ENCODE assay signal across 8 mouse cellular contexts in the genomic region with DNA sequence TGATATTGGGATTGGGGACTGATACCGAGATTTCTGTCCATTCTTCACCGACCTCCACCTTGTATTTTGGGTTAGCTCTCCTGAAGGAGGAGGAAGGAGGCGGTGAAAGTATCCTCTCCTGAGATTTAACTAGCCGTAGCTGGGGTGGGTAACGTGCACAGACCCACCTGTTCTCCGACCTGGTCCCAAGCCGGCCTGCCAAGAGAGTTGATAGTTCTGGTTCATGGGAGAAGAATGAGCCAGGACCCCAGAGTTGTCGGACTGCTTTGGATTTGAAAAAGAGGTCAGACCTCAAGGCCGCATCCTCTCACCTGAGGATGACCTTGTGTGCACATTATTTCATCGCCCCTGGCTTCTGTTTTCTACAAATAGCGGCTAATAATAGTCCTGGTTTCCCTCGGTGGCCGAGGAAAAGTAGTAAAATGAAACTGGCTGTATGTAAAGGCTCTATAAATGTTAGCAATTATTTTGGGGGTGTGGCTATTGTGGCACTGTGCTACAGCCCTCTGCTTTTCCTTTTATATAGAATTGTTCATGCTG. TPM values are rescaled to one million over a fixed set of nuclear protein-coding genes. Genes with fewer than 3 reads are reported as not detected.
A peak's percentile ranks its signal among the peaks of the same experiment; 100 is the strongest.
DNase-seq lines count a peak whose midpoint lies in the region; ATAC-seq and TF ChIP-seq lines count a peak whose summit lies in the region.

No protein-coding gene starts in this region.

- H3K36me3 ChIP-seq in heart, adult 2 months (ENCODE audit: control insufficient read depth, insufficient read depth, low read length): peaks cover 44% of the 10 kb centered on the region
- H3K36me3 ChIP-seq in E14TG2a.4 (ENCODE audit: insufficient read depth, low read length): peaks cover 28% of the 10 kb centered on the region
- no peaks in the 10 kb centered on the region for H3K36me3 ChIP-seq in embryonic facial prominence, embryonic 11.5 days (replicated peaks; ENCODE audit: control insufficient read depth, insufficient read depth, low read depth, low read length)
- peaks cover under 1% of the 10 kb centered on the region; the same call in 1 of the 2 replicates for H3K36me3 ChIP-seq in hindbrain, embryonic 16.5 days (ENCODE audit: control insufficient read depth, insufficient read depth, low read length)
- no peaks in the 10 kb centered on the region for H3K36me3 ChIP-seq in lung, postnatal 0 days (ENCODE audit: insufficient read depth, low read length)

- peaks cover 7% of the 10 kb centered on the region; the same call in 1 of the 2 replicates for H3K9me3 ChIP-seq in E14TG2a.4 (ENCODE audit: low read length)
- H3K9me3 ChIP-seq in embryonic facial prominence, embryonic 11.5 days (replicated peaks; ENCODE audit: control insufficient read depth, low read length): no peaks in the 10 kb centered on the region
- H3K9me3 ChIP-seq in hindbrain, embryonic 16.5 days (ENCODE audit: control insufficient read depth, low read length): no peaks in the 10 kb centered on the region
- no peaks in the 10 kb centered on the region for H3K9me3 ChIP-seq in lung, postnatal 0 days (ENCODE audit: low read length)

- under 1% methylated on average over 13 of the region's 13 CpGs for WGBS in heart, adult 2 months
- 2% methylated on average over 13 of the region's 13 CpGs for WGBS in embryonic facial prominence, embryonic 11.5 days
- under 1% methylated on average over 13 of the region's 13 CpGs for WGBS in hindbrain, embryonic 16.5 days
- WGBS in lung, postnatal 0 days: under 1% methylated on average over 13 of the region's 13 CpGs

- H3K27ac ChIP-seq in heart, adult 2 months: peak overlapping the region; percentile 99
- peak overlapping the region; percentile 89 for H3K27ac ChIP-seq in embryonic facial prominence, embryonic 11.5 days (replicated peaks; ENCODE audit: low read depth, low read length)
- peak overlapping the region; percentile 98 for H3K27ac ChIP-seq in hindbrain, embryonic 16.5 days (ENCODE audit: low read depth, low read length)
- peak overlapping the region; percentile 95 for H3K27ac ChIP-seq in lung, postnatal 0 days (ENCODE audit: low read length)

- peak overlapping the region; percentile 83 for H3K4me3 ChIP-seq in heart, adult 2 months
- peak overlapping the region; percentile 91 for H3K4me3 ChIP-seq in E14TG2a.4 (replicated peaks; ENCODE audit: low read length)
- H3K4me3 ChIP-seq in embryonic facial prominence, embryonic 11.5 days (ENCODE audit: low read depth, low read length): peak overlapping the region; percentile 37
- peak overlapping the region; percentile 64 for H3K4me3 ChIP-seq in hindbrain, embryonic 16.5 days (ENCODE audit: low read length)
- H3K4me3 ChIP-seq in lung, postnatal 0 days (ENCODE audit: low read depth, low read length): peak overlapping the region; percentile 86

- no peak for TF ChIP-seq EP300 in heart, adult 2 months (IDR thresholded peaks at IDR 0.05; ENCODE audit: insufficient read depth, low read depth, low read length)
- TF ChIP-seq EP300 in lung, postnatal 0 days (IDR thresholded peaks at IDR 0.05): no peak

- no peaks in the 10 kb centered on the region for H3K27me3 ChIP-seq in heart, adult 2 months (ENCODE audit: control insufficient read depth, insufficient read depth, low read length)
- H3K27me3 ChIP-seq in E14TG2a.4 (ENCODE audit: insufficient read depth, low read length): no peaks in the 10 kb centered on the region
- no peaks in the 10 kb centered on the region for H3K27me3 ChIP-seq in embryonic facial prominence, embryonic 11.5 days (ENCODE audit: control insufficient read depth, insufficient read depth, low read length)
- no peaks in the 10 kb centered on the region for H3K27me3 ChIP-seq in hindbrain, embryonic 16.5 days (replicated peaks; ENCODE audit: control insufficient read depth, insufficient read depth, low read length)
- no peaks in the 10 kb centered on the region for H3K27me3 ChIP-seq in lung, postnatal 0 days (replicated peaks; ENCODE audit: insufficient read depth, low read length)

- ATAC-seq in embryonic facial prominence, embryonic 11.5 days (replicated peaks; ENCODE audit: insufficient number of reproducible peaks, low FRiP score, low TSS enrichment, low read depth): no peak
- ATAC-seq in hindbrain, embryonic 16.5 days: no peak
- no peak for ATAC-seq in lung, postnatal 0 days

- peak overlapping the region; percentile 88 for H3K9ac ChIP-seq in heart, adult 2 months (ENCODE audit: low read depth, low read length)
- peak overlapping the region; percentile 45 for H3K9ac ChIP-seq in embryonic facial prominence, embryonic 11.5 days (replicated peaks; ENCODE audit: low read length)
- H3K9ac ChIP-seq in hindbrain, embryonic 16.5 days (ENCODE audit: low read depth, low read length): peak overlapping the region; percentile 91
- peak overlapping the region; percentile 92 for H3K9ac ChIP-seq in lung, postnatal 0 days (replicated peaks; ENCODE audit: low read depth)

- no peak for TF ChIP-seq CTCF in heart, adult 2 months (IDR thresholded peaks at IDR 0.05)
- no peak for TF ChIP-seq CTCF in E14TG2a.4 (conservative IDR thresholded peaks at IDR 0.05; ENCODE audit: low read length)
- no peak for TF ChIP-seq CTCF in lung, postnatal 0 days (IDR thresholded peaks at IDR 0.05)

- intact Hi-C loops in heart, adult 2 months (cut with DNase I): loop anchor here (2.0 to 10.0 kb wide), 3 partner anchors 61 to 619 kb away; a partner anchor contains a TSS
- intact Hi-C loops in heart, postnatal 25 days (cut with DNase I): loop anchor here (10.0 kb wide), 3 partner anchors 589 to 1479 kb away; a partner anchor contains a TSS
- intact Hi-C loops in left cerebral cortex, postnatal 14 days (cut with DNase I): no loop called here

- peaks cover 5% of the 10 kb centered on the region for H3K79me2 ChIP-seq in heart, adult 2 months (replicated peaks; ENCODE audit: control insufficient read depth, insufficient read depth, low read length)

- peak overlapping the region; percentile 65 for H3K4me2 ChIP-seq in embryonic facial prominence, embryonic 11.5 days (ENCODE audit: low read depth, low read length)
- H3K4me2 ChIP-seq in hindbrain, embryonic 16.5 days (ENCODE audit: low read length): peak overlapping the region; percentile 90
- peak overlapping the region; percentile 84 for H3K4me2 ChIP-seq in lung, postnatal 0 days (replicated peaks; ENCODE audit: low read depth, low read length)

- peaks cover 10% of the 10 kb centered on the region for H3K4me1 ChIP-seq in heart, adult 2 months (ENCODE audit: control insufficient read depth, insufficient read depth, low read length)
- H3K4me1 ChIP-seq in E14TG2a.4 (replicated peaks; ENCODE audit: low read depth, low read length): peaks cover 45% of the 10 kb centered on the region
- no peaks in the 10 kb centered on the region for H3K4me1 ChIP-seq in embryonic facial prominence, embryonic 11.5 days (ENCODE audit: control insufficient read depth, insufficient read depth, low read length)
- peaks cover 31% of the 10 kb centered on the region for H3K4me1 ChIP-seq in hindbrain, embryonic 16.5 days (ENCODE audit: control insufficient read depth, insufficient read depth, low read depth, low read length)
- H3K4me1 ChIP-seq in lung, postnatal 0 days (ENCODE audit: insufficient read depth, low read depth, low read length): peaks cover 15% of the 10 kb centered on the region; the same call in 1 of the 2 replicates

- TF ChIP-seq POLR2A in heart, adult 2 months (IDR thresholded peaks at IDR 0.05; ENCODE audit: insufficient read depth, low read depth, low read length): no peak

- DNase-seq in heart, adult 2 months: peak; percentile 16 to 37
- no peak for DNase-seq in heart, postnatal 25 days (ENCODE audit: low spot score)
- no peak for DNase-seq in embryonic facial prominence, embryonic 11.5 days (ENCODE audit: low spot score)
- peak; percentile 37 for DNase-seq in lung, postnatal 0 days (ENCODE audit: low spot score)
- DNase-seq in frontal cortex, postnatal 36 days (ENCODE audit: low spot score in 2 of 2): no peak
- DNase-seq in left cerebral cortex, postnatal 14 days (ENCODE audit: low spot score in 2 of 2): no peak

RNA-seq across cellular contexts. Expression of a gene that starts 1.0 kb away (rescaled TPM):
- total RNA-seq in heart, adult 2 months (2021): 100 to 1,000 TPM; 167 to 188 TPM
- polyA plus RNA-seq in heart, adult 2 months (2012; rRNA removed): 251 and 323 TPM in 2 replicates
- 100 to 1,000 TPM; 186 to 216 TPM for total RNA-seq in heart, postnatal 25 days (2021)
- 441 and 476 TPM in 2 replicates for polyA plus RNA-seq in embryonic facial prominence, embryonic 11.5 days (2014; fragmentation: Nextera tagmentation; extraction: Ambion mirVana)
- polyA plus RNA-seq in hindbrain, embryonic 16.5 days (2015; fragmentation: Nextera tagmentation; extraction: Ambion mirVana): 855 and 880 TPM in 2 replicates
- 208 and 221 TPM in 2 replicates for polyA plus RNA-seq in lung, postnatal 0 days (2015; fragmentation: Nextera tagmentation; extraction: Ambion mirVana)
- 100 to 1,000 TPM; 719 to 758 TPM for total RNA-seq in left cerebral cortex, postnatal 14 days (2021)

RNA-seq across cellular contexts. Expression of a gene that starts 26.6 kb away (rescaled TPM):
- total RNA-seq in heart, adult 2 months (2021): not detected
- not detected in 2 replicates for polyA plus RNA-seq in heart, adult 2 months (2012; rRNA removed)
- not detected for total RNA-seq in heart, postnatal 25 days (2021)
- polyA plus RNA-seq in embryonic facial prominence, embryonic 11.5 days (2014; fragmentation: Nextera tagmentation; extraction: Ambion mirVana): not detected in 2 replicates
- not detected in 2 replicates for polyA plus RNA-seq in hindbrain, embryonic 16.5 days (2015; fragmentation: Nextera tagmentation; extraction: Ambion mirVana)
- not detected in 2 replicates for polyA plus RNA-seq in lung, postnatal 0 days (2015; fragmentation: Nextera tagmentation; extraction: Ambion mirVana)
- not detected for total RNA-seq in left cerebral cortex, postnatal 14 days (2021)

RNA-seq across cellular contexts. Expression of a gene that starts 41.2 kb away (rescaled TPM):
- total RNA-seq in heart, adult 2 months (2021): not detected
- polyA plus RNA-seq in heart, adult 2 months (2012; rRNA removed): not detected in 2 replicates
- not detected for total RNA-seq in heart, postnatal 25 days (2021)
- not detected in 2 replicates for polyA plus RNA-seq in embryonic facial prominence, embryonic 11.5 days (2014; fragmentation: Nextera tagmentation; extraction: Ambion mirVana)
- polyA plus RNA-seq in hindbrain, embryonic 16.5 days (2015; fragmentation: Nextera tagmentation; extraction: Ambion mirVana): not detected in 2 replicates
- polyA plus RNA-seq in lung, postnatal 0 days (2015; fragmentation: Nextera tagmentation; extraction: Ambion mirVana): not detected in 2 replicates
- under 1 TPM in 1 of 2 experiments, not detected in 1; 0.13 TPM for total RNA-seq in left cerebral cortex, postnatal 14 days (2021)

RNA-seq across cellular contexts. Expression of a gene that starts 50.2 kb away (rescaled TPM):
- not detected for total RNA-seq in heart, adult 2 months (2021)
- not detected in 2 replicates for polyA plus RNA-seq in heart, adult 2 months (2012; rRNA removed)
- not detected for total RNA-seq in heart, postnatal 25 days (2021)
- not detected in 2 replicates for polyA plus RNA-seq in embryonic facial prominence, embryonic 11.5 days (2014; fragmentation: Nextera tagmentation; extraction: Ambion mirVana)
- polyA plus RNA-seq in hindbrain, embryonic 16.5 days (2015; fragmentation: Nextera tagmentation; extraction: Ambion mirVana): not detected in 2 replicates
- polyA plus RNA-seq in lung, postnatal 0 days (2015; fragmentation: Nextera tagmentation; extraction: Ambion mirVana): not detected in 2 replicates
- not detected for total RNA-seq in left cerebral cortex, postnatal 14 days (2021)

Comparison
In these comparisons a context has a peak if more than half of its experiments do, and no peak if none do; other contexts are left out.
1. DNase-seq: peak in heart, adult 2 months (2 of 2) and lung, postnatal 0 days (single experiment); none in heart, postnatal 25 days (single experiment), embryonic facial prominence, embryonic 11.5 days (single experiment), frontal cortex, postnatal 36 days (0 of 2) and left cerebral cortex, postnatal 14 days (0 of 2).
2. H3K4me3 ChIP-seq: peak in every context shown above with its lines; median percentile 91 in E14TG2a.4; 86 in lung, postnatal 0 days; 83 in heart, adult 2 months; 64 in hindbrain, embryonic 16.5 days; 37 in embryonic facial prominence, embryonic 11.5 days.
3. Peak in every context shown above with its lines, with median percentiles within 50 percentile points of each other: H3K27ac ChIP-seq, H3K9ac ChIP-seq and H3K4me2 ChIP-seq.